Mouse (Mus musculus): ENCODE measurements at regions not wholly inside any gene's neighbourhood (a gene's known extent, or its start where the extent isn't known, plus 50 kb on each side); places are given as distances from the start of the nearest gene placed in this dataset.

DNA sequence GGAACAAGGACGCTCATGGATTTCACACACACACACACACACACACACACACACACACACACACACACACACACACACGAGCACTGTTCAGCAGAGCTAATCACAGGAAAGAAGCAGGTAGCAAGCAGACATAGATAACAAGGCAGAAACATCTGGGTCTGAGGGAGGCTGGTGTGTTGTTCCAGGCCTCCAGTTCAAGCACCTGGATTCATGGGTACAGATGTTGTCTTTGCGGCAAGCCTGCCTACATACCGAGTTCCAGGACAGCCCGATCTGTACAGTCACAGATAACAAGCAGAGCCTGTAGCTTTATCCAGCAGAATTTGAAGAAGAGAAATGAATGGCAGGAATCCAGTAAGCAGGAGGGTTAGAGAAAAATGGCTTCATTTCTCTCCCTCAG lies 55.0 kb upstream of the Adgrl2 start:
- DNase-seq = no peak

- DNase-seq = peak; percentile 17
Observed at GRCm38 (mm10) chr3:149043901-149044300, 53.5 kb upstream of the Adgrl2 start.

- no peak for DNase-seq
Observed at GRCm38 (mm10) chr3:149042527-149042926, 52.2 kb upstream of the Adgrl2 start.

GRCm38 (mm10) chr3:149041188-149041587 lies 50.8 kb upstream of the Adgrl2 start:
- DNase-seq = no peak
